Mouse (Mus musculus): Measurements from ENCODE around the gene Slc19a2. TPM values are rescaled to one million over a fixed set of nuclear protein-coding genes. Genes with fewer than 3 reads are reported as not detected.
"Not testable (repeated sequence)": the region's sequence is repeated elsewhere in the genome, so short reads cannot be mapped to it uniquely, and the experiment has no call there.

The Slc19a2 gene
- polyA plus RNA-seq (2015; fragmentation: Nextera tagmentation; extraction: Ambion mirVana): 3.5 and 4.1 TPM in 2 replicates

DNA sequence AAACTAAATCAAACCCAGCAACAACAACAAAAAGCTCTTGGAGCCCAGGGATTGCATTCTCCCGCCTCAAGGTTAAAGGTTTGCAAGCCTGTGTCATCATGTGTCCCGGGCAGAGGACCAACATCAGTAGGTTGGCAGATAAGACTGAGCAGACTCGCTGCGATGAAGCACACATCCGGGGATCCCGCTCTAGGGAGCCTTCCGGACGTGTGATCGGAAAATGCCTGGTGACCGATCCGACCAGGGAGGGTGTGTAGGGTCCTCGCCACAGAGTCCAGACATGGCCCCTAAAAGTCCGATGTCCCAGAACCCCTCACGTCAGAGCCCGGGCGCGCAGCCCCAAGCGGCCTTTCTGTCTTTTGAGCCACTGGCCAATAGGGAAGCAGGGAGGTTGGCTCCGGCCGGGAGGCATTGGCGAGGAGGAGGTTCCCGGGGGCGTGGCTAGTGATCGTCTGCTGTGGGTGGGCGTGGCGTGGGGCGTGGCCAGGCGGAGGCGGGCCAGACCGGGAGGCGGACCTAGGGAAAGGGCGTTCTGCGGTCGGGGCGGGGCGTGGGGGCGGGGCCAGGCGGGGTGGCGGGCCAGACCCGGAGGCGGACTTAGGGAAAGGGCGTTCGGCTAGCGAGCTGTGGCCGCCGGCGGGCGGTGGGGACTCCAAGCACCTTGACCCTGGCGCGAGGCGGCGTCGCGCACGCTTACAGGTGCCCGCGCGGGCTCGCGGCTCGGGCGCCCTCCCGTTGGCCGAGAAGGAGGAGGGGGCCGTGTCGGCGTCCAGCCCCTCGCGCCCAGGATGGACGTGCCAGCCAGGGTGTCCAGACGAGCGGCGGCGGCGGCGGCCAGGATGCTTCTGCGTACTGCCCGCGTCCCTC, at the start of gene Slc19a2:
TSS of gene Slc19a2 (plus strand) at position 582 of the 867 bp plus-strand sequence.
- DNase-seq (ENCODE audit: low spot score): peak; percentile 97

DNA sequence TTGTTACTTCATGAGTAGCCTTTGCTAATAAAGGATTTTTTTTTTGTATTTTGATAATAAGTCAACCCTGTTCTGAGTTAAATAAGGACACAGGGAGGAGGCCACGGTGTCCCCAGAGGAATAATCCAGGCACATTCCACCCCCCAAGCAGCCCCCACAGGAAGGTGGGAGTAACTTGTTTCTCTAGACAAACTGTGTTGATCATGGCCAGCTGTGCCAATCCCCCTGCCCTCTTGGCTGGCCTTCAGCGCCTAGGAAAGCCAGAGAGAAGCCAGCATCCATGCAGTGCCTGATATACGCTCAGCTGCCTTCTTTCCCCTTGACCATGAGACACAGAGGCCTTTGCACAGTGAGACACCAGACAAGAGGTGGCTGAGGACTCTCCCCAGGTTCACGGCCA, 49.3 kb upstream of the Slc19a2 start:
- no peak for DNase-seq (ENCODE audit: low spot score)

DNA sequence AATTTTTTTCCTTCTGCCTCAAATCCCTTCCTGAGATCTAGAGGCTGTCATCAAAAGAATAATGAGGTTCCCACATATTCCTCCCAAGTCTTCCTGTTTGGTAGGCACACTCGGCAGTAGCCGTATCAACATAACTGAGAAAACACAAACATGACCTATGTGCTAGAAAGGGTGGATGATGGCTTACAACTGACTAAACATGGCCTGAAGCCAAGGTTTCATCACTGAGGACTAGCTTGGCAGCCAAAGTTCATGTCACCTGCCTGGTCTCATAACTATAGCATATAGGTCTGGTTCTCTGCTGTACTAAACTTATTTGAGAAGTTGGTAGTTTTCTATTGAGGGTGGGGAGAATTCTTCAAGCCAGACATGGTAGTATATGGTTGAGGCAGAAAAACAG, 40.4 kb upstream of the Slc19a2 start:
- no peak for DNase-seq (ENCODE audit: low spot score)

DNA sequence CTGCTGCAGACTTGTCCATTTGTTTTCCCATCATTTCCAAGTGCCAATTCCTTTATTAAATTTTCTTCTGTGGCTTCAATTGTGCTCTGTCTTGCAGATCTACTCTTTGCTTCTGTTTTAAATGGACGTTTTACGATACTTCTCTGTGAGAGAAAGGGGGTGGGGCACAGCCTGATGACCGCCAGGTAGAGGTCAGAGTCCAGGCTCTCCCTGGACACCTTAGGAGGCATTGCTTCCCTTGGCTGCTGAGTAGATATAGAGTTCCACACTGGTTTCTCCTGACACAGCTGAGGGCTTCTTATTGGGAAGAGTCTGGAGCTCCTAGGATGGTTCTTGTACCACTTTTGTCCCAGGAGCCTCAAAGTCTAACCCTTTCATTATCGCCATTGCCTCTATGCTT, 37.9 kb upstream of the Slc19a2 start:
- no peak for DNase-seq (ENCODE audit: low spot score)

DNA sequence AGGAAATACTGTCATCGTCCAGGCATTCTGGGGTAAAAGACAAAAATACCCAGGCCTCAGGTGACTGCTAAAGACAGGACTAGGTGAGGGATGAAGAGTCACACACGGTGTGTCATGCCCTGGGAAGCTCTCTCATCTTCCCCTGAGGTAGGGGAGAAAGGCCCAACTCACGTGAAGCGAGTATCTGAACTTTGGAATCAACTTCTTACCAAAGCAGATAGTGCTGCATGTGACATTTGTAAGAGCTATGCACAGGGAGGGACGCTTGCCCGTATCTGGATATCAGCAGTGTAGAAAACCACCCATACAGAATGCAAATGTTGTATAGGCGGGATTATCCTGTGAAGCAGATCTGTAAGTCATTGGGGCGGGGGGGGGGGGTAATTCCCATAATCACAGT, 36.2 kb upstream of the Slc19a2 start:
- no peak for DNase-seq (ENCODE audit: low spot score)

DNA sequence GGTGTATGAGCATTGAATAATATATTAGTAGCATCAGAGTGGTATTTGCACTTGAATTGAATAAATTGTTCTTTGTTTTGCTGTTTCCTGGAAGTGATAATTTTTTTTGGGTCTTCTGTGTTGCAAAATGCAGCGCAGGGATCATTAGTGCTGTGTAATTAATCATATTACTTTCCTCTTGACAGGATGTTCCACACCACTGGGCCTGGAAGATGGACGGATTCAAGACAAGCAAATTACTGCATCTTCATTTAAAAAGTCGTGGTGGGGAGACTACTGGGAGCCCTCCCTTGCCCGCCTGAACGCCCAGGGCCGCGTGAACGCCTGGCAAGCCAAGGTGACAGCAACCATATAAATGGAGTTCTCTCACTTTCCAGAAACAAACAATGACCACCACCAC, 34.7 kb upstream of the Slc19a2 start:
- no peak for DNase-seq (ENCODE audit: low spot score)

DNA sequence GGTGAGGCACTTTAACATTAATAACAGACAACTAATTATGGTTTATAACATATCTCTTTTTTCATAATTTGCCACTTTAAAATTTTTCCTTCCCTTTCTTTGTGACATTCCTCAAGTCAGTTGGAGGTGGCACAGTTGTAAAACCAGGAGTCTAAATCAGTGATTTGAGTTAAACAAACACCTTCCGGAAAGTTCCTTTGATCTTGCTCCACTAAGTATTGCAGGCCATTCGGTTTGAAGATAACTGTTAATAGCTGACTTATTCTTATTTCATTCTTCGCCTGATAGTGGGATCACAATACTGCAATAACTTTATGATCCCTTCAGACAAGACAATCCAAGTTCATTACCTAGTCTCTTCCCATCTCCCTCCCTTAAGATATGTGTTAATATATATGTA, 33.7 kb upstream of the Slc19a2 start:
- no peak for DNase-seq (ENCODE audit: low spot score)

DNA sequence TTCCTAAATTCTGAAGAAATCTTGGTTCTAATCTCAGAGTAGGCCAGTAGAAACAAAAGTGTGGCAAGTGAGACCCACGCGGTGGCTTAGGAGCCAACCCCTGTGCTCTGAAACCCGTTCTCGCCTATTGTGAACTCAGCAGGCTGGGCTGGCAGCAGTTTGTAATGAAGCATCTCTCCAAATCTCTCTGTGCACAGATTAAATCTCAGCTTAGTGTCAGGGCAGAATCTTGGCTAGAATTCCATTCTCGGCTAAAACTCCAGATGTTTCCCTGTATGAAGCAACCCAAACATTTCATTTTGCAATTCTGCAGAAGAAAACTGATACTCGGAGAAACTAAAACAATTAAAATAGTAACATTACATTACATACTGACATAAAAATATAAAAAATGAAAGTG, 33.3 kb upstream of the Slc19a2 start:
- no peak for DNase-seq (ENCODE audit: low spot score)

DNA sequence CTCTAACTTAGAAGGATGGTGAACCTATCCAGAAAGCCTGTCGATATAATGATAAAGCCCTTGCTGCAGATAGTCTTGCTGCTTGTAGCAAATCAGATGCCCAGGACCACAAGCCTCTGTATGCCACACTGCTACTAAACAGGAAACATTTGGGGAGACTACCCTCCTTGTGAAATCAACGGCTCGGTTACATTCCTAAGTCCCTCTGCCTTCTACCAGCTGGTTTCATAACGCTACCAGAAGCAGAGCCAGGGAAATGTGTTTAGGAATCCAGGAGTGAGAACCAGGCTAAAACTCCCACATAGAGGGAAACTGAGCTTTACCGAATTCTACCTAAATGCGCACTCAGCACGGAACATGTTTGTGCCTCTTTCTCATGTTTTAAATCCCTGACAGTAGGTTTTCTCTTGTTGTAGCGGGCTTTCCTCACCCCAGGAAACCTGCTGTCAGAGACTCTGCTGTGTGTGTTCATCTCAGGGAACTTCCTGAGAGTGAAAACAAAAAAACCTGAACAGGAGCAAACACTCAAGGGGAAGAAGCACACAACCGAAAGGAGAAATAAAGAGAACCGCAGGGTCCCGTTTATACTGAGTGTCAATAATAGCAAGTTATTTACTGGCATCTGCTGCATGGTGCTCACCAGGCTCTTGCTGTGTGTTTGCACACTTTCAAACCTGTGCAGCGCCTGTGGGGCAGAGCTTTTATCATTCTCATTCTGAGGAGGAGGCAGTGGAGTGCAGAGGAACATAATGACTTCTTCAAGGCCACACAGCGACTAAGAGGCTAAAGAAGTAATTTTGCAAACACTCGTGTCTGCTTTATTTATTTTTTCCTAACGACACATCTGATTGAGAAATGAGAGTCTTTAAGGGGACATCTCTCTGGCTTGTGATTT, 30.8 kb upstream of the Slc19a2 start:
- peak; percentile 13 for DNase-seq (ENCODE audit: low spot score)

DNA sequence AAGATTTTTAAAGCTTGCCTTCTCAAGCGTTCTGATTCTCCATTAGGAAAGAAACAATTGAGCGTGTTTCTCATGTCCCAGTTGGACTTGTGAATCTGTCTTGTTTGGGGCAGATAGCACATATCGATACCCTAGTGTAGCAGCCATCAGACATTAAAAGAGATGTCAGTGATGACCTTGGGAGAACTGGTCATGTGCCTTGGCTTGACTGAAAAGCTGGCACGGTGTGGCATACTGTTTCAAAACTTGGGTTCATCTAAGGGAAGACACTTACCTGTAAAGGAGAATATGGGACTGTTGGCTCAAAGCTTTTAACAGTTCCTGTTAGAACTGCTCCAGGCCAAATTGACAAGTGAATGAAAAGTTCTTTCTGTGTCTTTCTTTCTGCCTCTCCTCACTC, 28.6 kb upstream of the Slc19a2 start:
- no peak for DNase-seq (ENCODE audit: low spot score)

DNA sequence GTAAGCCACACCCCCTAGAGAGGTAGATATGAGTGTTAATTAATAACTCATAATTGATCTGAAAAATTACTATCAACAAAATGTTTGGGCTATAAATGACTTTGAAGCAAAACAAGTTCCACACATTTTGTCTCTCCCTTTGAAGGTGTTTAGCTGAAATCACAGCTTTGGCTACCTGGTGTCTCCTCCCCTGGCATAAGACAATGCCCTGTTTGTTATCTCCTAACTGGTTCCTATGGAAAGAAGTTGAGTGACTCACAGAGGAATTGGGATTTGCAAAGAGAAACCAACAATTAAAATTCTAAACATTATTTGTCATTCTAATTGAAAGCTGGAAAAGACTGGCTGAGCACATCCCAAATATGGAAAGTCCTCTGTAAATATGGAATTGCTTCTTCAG, 25.8 kb upstream of the Slc19a2 start:
- no peak for DNase-seq (ENCODE audit: low spot score)

DNA sequence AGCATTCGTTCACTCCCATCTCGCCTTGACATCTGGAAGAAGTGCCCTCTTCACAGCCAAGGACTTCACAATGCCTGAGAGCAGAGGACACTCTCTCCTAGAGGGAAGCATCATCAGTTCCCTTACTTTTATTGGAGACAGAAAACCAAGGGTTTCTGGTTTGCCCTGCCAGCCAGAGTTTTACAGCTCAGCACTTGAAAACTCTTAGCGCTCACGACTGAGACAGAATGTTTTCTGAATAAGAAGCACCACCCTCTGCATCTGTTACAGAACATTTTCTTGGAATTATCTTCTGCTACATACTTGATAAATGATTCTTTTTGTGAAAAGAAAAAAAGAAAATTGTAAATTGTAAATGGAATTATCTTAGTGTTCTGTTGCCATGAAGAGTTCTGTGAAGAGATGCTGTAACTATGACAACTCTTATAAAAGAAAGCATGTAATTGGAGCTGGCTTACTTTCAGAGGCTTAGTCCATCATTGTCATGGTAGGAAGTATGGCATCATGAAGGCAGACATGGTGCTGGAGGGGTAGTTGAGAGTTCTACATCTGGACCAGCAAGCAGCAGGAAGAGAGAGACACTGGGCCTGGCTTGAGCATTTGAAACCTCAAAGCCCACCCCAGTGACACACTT, 16.8 kb upstream of the Slc19a2 start:
- not testable (repeated sequence) for DNase-seq (ENCODE audit: low spot score)

DNA sequence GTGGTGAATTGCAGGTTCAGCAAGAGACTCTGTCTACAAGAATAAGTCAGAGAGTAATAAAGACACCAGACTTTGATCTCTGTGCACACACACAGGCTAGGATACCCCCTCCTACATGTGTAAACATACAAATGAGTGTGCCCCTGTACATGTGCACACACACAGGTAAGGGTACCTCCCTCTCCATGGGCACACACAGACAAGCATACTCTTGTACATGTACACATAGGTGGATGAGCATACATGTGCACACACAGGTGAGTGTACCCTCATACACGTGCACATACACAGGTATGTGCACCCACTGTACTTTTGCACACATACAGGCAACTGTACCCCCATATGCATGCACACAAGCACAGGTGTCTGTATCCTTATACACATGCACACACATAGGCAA, 15.4 kb upstream of the Slc19a2 start:
- no peak for DNase-seq (ENCODE audit: low spot score)

DNA sequence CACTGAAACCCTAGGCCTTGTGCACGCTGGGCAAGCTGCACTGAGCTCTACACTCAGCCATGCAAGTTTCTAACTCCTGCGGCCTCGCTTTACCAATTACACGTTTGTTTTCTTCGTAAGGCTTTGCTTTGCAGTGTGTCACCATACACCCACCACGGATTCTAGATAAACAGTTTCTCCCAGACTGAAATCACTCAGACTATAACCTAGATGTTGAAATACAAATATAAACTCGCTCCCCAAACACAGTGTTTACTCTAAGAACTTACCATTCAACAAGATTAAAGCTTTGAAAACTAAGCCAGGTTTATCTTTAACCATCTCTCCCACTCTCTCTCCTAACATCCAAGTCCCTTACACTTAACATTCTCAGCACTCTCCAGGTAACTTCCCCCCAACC, 13.8 kb upstream of the Slc19a2 start:
- no peak for DNase-seq (ENCODE audit: low spot score)

DNA sequence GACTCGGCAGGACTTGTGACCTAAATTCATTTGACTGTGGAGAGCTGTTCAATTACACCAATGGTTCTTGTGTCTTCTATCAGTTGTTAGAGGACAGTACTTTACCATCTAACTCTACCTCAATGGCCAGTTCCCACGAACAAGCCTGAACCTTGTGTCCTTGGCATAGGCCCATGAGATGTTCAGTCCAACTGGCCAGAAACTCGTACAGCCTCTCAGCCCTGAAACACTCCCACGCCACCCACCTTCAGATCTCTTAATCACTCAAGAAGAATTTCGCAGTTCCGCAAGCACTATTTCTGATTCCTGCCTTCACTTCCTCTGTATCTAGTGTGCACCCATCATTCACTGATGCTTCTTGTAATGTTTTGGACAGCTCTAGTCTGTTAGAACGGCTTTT, 12.8 kb upstream of the Slc19a2 start:
- no peak for DNase-seq (ENCODE audit: low spot score)

DNA sequence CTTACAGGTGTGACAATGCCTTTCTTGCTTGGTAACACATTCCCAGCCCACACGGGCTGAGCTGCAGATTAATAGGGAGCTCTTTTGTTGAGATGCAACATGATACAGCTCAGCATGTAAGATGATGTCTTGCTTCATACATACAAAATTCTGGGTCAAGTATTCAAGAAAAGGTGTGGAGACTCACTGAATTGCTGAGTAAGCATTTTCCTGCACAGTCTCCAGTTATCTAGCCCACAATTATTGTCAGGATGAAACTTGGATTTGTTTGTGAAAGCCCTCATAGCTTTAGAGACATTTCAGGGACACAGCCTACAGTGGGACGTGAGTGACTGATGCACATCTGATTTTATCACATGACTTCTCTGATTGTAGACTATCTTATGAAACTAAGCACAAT, 7.4 kb upstream of the Slc19a2 start:
- DNase-seq (ENCODE audit: low spot score): no peak

DNA sequence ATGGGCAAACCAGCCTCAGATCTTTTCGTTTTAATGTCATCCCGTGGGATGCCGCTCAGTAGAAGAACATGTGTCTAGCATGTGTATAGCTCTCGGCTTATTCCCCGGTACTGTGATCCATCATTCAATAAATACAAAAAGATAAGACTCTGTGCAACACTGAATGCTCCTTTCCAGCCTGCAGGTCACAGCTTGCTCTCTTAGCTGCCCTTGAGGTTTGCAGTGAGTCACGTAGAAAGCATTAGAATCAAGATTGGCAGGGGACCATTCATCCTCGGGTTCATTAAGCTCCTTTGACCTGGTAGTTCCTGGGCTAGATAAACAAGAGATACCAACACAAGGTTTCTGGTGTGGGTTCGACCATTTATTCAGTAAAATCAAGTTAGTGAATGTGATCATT, 6.0 kb upstream of the Slc19a2 start:
- no peak for DNase-seq (ENCODE audit: low spot score)

DNA sequence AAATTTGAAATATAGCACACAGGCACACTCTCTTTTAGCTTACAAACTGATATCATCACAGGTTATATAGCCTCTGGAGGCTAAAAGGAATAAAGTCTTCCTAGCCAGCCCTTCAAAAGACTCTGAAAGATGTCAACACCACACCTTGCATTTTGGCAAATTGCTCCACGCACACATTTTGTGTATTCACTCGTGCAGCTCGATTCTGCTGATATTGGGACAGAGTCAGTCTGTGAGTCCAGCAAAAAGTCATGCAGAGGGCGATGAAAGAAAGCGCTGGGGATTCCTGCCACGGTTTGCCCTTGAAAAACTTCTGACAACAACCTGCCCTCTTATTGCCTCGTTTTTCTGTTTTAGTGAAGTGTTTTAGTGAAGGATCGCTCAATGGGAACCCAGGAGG, 1.4 kb upstream of the Slc19a2 start:
- no peak for DNase-seq (ENCODE audit: low spot score)

DNA sequence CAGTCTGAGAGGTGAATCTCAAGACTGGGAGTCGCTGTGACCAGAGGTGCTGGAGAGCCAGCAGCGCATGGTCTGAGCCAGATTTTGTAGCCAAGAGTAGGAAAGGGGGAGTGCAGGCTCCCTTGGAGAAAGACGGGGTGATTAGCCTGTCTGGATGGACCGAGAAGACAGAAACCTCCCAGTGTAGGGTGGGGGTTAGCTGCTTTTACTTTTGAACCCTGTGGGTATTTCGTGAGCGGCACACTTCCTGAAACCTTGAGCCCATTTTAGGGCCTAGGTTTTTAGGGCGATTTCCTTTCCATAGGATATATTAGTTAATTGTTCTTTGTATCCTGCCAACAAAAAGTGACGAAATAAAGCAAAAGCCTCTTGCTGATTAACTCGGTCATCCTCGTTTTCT, 875 bp upstream of the Slc19a2 start:
- no peak for DNase-seq (ENCODE audit: low spot score)

DNA sequence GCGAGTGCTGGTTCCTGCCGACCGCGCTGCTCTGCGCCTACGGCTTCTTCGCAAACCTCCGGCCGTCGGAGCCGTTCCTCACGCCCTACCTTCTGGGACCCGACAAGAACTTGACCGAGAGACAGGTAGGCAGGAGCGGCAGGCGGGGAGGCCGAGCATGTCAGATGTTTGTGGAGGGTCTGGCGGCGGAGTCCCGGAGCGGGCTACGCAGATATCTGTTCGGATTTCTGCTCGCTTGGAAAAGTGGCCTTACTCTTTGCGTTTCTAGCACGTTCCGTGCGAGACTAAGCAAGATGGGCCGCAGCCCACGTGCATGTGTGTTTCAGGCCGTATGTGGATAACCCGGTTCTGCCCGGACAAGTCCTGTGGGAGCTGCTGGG, 476 bp downstream of the Slc19a2 start:
- no peak for DNase-seq (ENCODE audit: low spot score)

DNA sequence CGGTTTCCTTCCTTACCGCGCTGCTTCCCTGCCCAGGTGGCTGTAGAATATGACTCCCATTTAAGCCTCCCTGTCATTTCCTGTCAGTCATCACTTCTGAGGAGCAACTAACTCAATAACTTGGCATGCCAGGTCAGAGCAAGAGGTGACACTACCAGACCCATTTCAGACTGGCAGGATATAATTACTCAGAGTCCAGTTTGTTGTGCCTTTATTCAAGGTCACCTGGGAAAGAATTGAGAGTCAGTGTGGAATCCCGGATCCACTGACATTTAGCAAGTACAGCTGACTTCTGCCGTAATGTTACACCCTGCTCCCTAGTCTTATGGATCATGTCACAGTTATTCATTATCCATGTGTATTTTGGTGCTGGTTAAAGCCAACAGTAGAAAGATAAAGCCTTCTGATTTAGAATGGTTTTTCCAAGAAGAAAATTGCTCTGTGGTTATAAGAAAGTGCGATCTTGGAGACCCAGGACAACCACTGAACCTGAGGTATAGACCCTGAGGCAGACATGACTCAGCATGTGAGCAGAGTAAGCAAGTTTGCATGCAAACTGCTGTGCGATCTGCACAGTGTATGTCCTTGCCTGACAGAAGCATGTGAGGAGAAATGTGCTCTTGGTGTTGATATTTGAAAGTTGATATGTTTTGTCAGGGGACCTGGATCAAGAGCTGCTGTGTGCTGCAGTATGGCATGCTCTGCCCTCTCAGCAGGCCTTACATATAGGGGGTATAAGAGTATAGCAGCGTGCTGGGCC, 1.7 kb downstream of the Slc19a2 start:
- peak; percentile 19 for DNase-seq (ENCODE audit: low spot score)
